Mouse (Mus musculus): Measurements from ENCODE around the gene Uvrag. TPM values are rescaled to one million over a fixed set of nuclear protein-coding genes. Genes with fewer than 3 reads are reported as not detected.

The Uvrag gene
- polyA plus RNA-seq, 1 experiment from 2014 or later: 14.8 TPM

- Histone ChIP-seq H3K9ac (no peak overlapping the region), H3K4me3 (no peak overlapping the region), H3K9me3 (no peaks in the 10 kb centered on the region), H3K27ac (replicated peaks) (no peak overlapping the region), H3K4me1 (peaks cover 25% of the 10 kb centered on the region), H3K36me3 (peaks cover 49% of the 10 kb centered on the region), H3K27me3 (replicated peaks) (no peaks in the 10 kb centered on the region), H3K4me2 (no peak overlapping the region)
- WGBS: 87% methylated on average over 2 of the region's 2 CpGs
- no peak for ATAC-seq (ENCODE audit: extremely low read depth, insufficient number of reproducible peaks, low FRiP score, low TSS enrichment)
These were observed 43.8 kb downstream of the Uvrag start for GRCm38 (mm10) chr7:99097128-99097527.

GRCm38 (mm10) chr7:99095191-99095590 is 45.8 kb downstream of the Uvrag start:
- no peaks in the 10 kb centered on the region for H3K9me3 ChIP-seq
- no peak overlapping the region for H3K9ac ChIP-seq
- peaks cover 7% of the 10 kb centered on the region for H3K4me1 ChIP-seq
- H3K36me3 ChIP-seq: peaks cover 49% of the 10 kb centered on the region
- ATAC-seq (ENCODE audit: extremely low read depth, insufficient number of reproducible peaks, low FRiP score, low TSS enrichment): no peak
- WGBS: 70% methylated on average over 4 of the region's 4 CpGs
- no peak overlapping the region for H3K4me2 ChIP-seq
- H3K27me3 ChIP-seq (replicated peaks): no peaks in the 10 kb centered on the region
- no peak overlapping the region for H3K4me3 ChIP-seq
- H3K27ac ChIP-seq (replicated peaks): no peak overlapping the region

- WGBS: 92% methylated on average over 3 of the region's 3 CpGs
- Histone ChIP-seq H3K4me1 (no peaks in the 10 kb centered on the region), H3K4me2 (no peak overlapping the region), H3K36me3 (peaks cover 47% of the 10 kb centered on the region), H3K27me3 (replicated peaks) (no peaks in the 10 kb centered on the region), H3K9me3 (no peaks in the 10 kb centered on the region), H3K27ac (replicated peaks) (no peak overlapping the region), H3K4me3 (no peak overlapping the region), H3K9ac (no peak overlapping the region)
- ATAC-seq (ENCODE audit: extremely low read depth, insufficient number of reproducible peaks, low FRiP score, low TSS enrichment): no peak
These were observed 46.6 kb downstream of the Uvrag start for GRCm38 (mm10) chr7:99094336-99094735.

GRCm38 (mm10) chr7:99091915-99092645 is 48.9 kb downstream of the Uvrag start:
- Histone ChIP-seq H3K9me3 (no peaks in the 10 kb centered on the region), H3K4me3 (no peak overlapping the region), H3K27me3 (replicated peaks) (no peaks in the 10 kb centered on the region), H3K36me3 (peaks cover 36% of the 10 kb centered on the region), H3K9ac (no peak overlapping the region), H3K4me2 (no peak overlapping the region), H3K27ac (replicated peaks) (no peak overlapping the region), H3K4me1 (no peaks in the 10 kb centered on the region)
- no peak for ATAC-seq (ENCODE audit: extremely low read depth, insufficient number of reproducible peaks, low FRiP score, low TSS enrichment)
- WGBS: 74% methylated on average over 17 of the region's 17 CpGs

GRCm38 (mm10) chr7:99089716-99090115 is 51.2 kb downstream of the Uvrag start:
- Histone ChIP-seq H3K36me3 (peaks cover 25% of the 10 kb centered on the region), H3K27me3 (replicated peaks) (no peaks in the 10 kb centered on the region), H3K4me2 (no peak overlapping the region), H3K9me3 (no peaks in the 10 kb centered on the region), H3K27ac (replicated peaks) (no peak overlapping the region), H3K9ac (no peak overlapping the region), H3K4me1 (0 out of 2 replicates have a peak, but pooled peaks cover 4% of the 10 kb centered on the region), H3K4me3 (no peak overlapping the region)
- WGBS: 89% methylated on average over 4 of the region's 4 CpGs
- ATAC-seq (ENCODE audit: extremely low read depth, insufficient number of reproducible peaks, low FRiP score, low TSS enrichment): no peak

- Histone ChIP-seq H3K4me3 (no peak overlapping the region), H3K36me3 (peaks cover 16% of the 10 kb centered on the region), H3K4me1 (0 out of 2 replicates have a peak, but pooled peaks cover 5% of the 10 kb centered on the region), H3K27ac (replicated peaks) (no peak overlapping the region), H3K4me2 (no peak overlapping the region), H3K9me3 (no peaks in the 10 kb centered on the region), H3K27me3 (replicated peaks) (no peaks in the 10 kb centered on the region), H3K9ac (no peak overlapping the region)
- 84% methylated on average over 10 of the region's 10 CpGs for WGBS
- ATAC-seq (ENCODE audit: extremely low read depth, insufficient number of reproducible peaks, low FRiP score, low TSS enrichment): no peak
These were observed 52.2 kb downstream of the Uvrag start for GRCm38 (mm10) chr7:99088576-99089346.

GRCm38 (mm10) chr7:99087581-99087980 is 53.4 kb downstream of the Uvrag start:
- Histone ChIP-seq H3K4me1 (0 out of 2 replicates have a peak, but pooled peaks cover 5% of the 10 kb centered on the region), H3K9me3 (no peaks in the 10 kb centered on the region), H3K36me3 (peaks cover 27% of the 10 kb centered on the region), H3K4me3 (no peak overlapping the region), H3K9ac (no peak overlapping the region), H3K27ac (replicated peaks) (no peak overlapping the region), H3K4me2 (no peak overlapping the region), H3K27me3 (replicated peaks) (no peaks in the 10 kb centered on the region)
- ATAC-seq (ENCODE audit: extremely low read depth, insufficient number of reproducible peaks, low FRiP score, low TSS enrichment): no peak
- WGBS: 81% methylated on average over 7 of the region's 7 CpGs

- Histone ChIP-seq H3K27ac (replicated peaks) (no peak overlapping the region), H3K4me1 (0 out of 2 replicates have a peak, but pooled peaks cover 5% of the 10 kb centered on the region), H3K4me2 (no peak overlapping the region), H3K27me3 (replicated peaks) (no peaks in the 10 kb centered on the region), H3K9me3 (no peaks in the 10 kb centered on the region), H3K36me3 (peaks cover 27% of the 10 kb centered on the region), H3K4me3 (no peak overlapping the region), H3K9ac (no peak overlapping the region)
- ATAC-seq (ENCODE audit: extremely low read depth, insufficient number of reproducible peaks, low FRiP score, low TSS enrichment): no peak
- WGBS: 81% methylated on average over 9 of the region's 9 CpGs
These were observed 54.1 kb downstream of the Uvrag start for GRCm38 (mm10) chr7:99086646-99087443.

- H3K9me3 ChIP-seq: no peaks in the 10 kb centered on the region
- no peak overlapping the region for H3K4me3 ChIP-seq
- 0 out of 2 replicates have a peak, but pooled peaks cover 5% of the 10 kb centered on the region for H3K4me1 ChIP-seq
- no peak for ATAC-seq (ENCODE audit: extremely low read depth, insufficient number of reproducible peaks, low FRiP score, low TSS enrichment)
- 81% methylated on average over 3 of the region's 3 CpGs for WGBS
- no peak overlapping the region for H3K9ac ChIP-seq
- H3K4me2 ChIP-seq: no peak overlapping the region
- no peaks in the 10 kb centered on the region for H3K27me3 ChIP-seq (replicated peaks)
- no peak overlapping the region for H3K27ac ChIP-seq (replicated peaks)
- H3K36me3 ChIP-seq: peaks cover 27% of the 10 kb centered on the region
These were observed 55.7 kb downstream of the Uvrag start for GRCm38 (mm10) chr7:99085249-99085648.

GRCm38 (mm10) chr7:99079522-99079921 is 61.4 kb downstream of the Uvrag start:
- Histone ChIP-seq H3K4me3 (no peak overlapping the region), H3K36me3 (peaks cover 11% of the 10 kb centered on the region; the same call in 1 of the 2 replicates), H3K4me2 (no peak overlapping the region), H3K27me3 (replicated peaks) (no peaks in the 10 kb centered on the region), H3K9me3 (no peaks in the 10 kb centered on the region), H3K9ac (no peak overlapping the region), H3K27ac (replicated peaks) (no peak overlapping the region), H3K4me1 (peaks cover 23% of the 10 kb centered on the region)
- 35% methylated on average over 4 of the region's 4 CpGs for WGBS
- ATAC-seq (ENCODE audit: extremely low read depth, insufficient number of reproducible peaks, low FRiP score, low TSS enrichment): no peak

GRCm38 (mm10) chr7:99078805-99079204 is 62.1 kb downstream of the Uvrag start:
- no peak overlapping the region for H3K4me3 ChIP-seq
- H3K27me3 ChIP-seq (replicated peaks): no peaks in the 10 kb centered on the region
- 86% methylated on average over 6 of the region's 6 CpGs for WGBS
- ATAC-seq (ENCODE audit: extremely low read depth, insufficient number of reproducible peaks, low FRiP score, low TSS enrichment): no peak
- no peak overlapping the region for H3K27ac ChIP-seq (replicated peaks)
- no peaks in the 10 kb centered on the region for H3K9me3 ChIP-seq
- peaks cover 30% of the 10 kb centered on the region for H3K4me1 ChIP-seq
- peaks cover 11% of the 10 kb centered on the region; the same call in 1 of the 2 replicates for H3K36me3 ChIP-seq
- no peak overlapping the region for H3K4me2 ChIP-seq
- no peak overlapping the region for H3K9ac ChIP-seq

Data from heart, embryonic 13.5 days (tissue).